Comparison of ENCODE assay signal across 18 mouse cellular contexts in the genomic region with DNA sequence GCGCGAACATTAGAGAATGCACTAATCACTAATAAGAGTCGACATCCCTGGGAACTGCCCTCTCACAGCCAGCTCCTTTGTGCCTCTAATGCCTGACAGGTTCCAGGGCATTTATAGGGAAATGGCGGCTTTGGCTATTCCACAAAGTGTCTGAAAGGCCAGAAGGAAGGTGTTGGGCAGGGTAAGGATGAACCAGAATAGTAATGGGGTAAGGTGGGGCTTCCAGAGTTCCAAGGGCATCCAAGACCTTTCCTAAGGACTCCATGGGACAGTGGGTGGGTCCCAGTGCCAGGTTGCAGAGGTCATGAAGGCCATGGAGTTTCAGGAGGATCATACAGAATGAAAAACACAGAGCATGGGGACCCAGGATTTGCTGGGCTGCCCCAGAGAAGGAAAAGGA. TPM values are rescaled to one million over a fixed set of nuclear protein-coding genes. Genes with fewer than 3 reads are reported as not detected.
A peak's percentile ranks its signal among the peaks of the same experiment; 100 is the strongest.
DNase-seq lines count a peak whose midpoint lies in the region; ATAC-seq and TF ChIP-seq lines count a peak whose summit lies in the region.
"Had no signal": no experiment of that assay in that cellular context is flagged by ENCODE, and none has a peak within 500 bp of the region (broad histone marks: within the 10 kb centered on the region; RNA-seq: fewer than 3 reads in every experiment).

No protein-coding gene starts in this region.

- no peak for DNase-seq in heart, postnatal 14 days
- DNase-seq in neural tube, embryonic 10.5 days (ENCODE audit: extremely low spot score, low spot score) = no peak
- DNase-seq in embryonic facial prominence, embryonic 14.5 days (ENCODE audit: low spot score) = no peak
- no peak for DNase-seq in limb, embryonic 14.5 days (ENCODE audit: low spot score)
- DNase-seq in cerebellum, adult 9-11 months = no peak
- no peak for DNase-seq in cerebellum, adult 8-10 months
- DNase-seq: adrenal gland, postnatal 25 days; kidney, postnatal 4 days; layer of hippocampus, postnatal 36 days; liver, embryonic 13.5 days; lung, postnatal 4 days had no signal

- H3K36me3 ChIP-seq in heart, embryonic 12.5 days = peaks cover 3% of the 10 kb centered on the region
- peaks cover 3% of the 10 kb centered on the region; the same call in 1 of the 2 replicates for H3K36me3 ChIP-seq in neural tube, embryonic 15.5 days
- H3K36me3 ChIP-seq in embryonic facial prominence, embryonic 14.5 days (ENCODE audit: control insufficient read depth, insufficient read depth, low read length) = no peaks in the 10 kb centered on the region
- no peaks in the 10 kb centered on the region for H3K36me3 ChIP-seq in limb, embryonic 14.5 days (ENCODE audit: control insufficient read depth, insufficient read depth, low read length)
- H3K36me3 ChIP-seq: heart, embryonic 15.5 days; liver, embryonic 13.5 days; stomach, embryonic 15.5 days had no signal

- no peak overlapping the region for H3K4me3 ChIP-seq in heart, embryonic 12.5 days
- peak overlapping the region; percentile 28; the same call in 1 of the 2 replicates for H3K4me3 ChIP-seq in neural tube, embryonic 15.5 days (replicated peaks)
- H3K4me3 ChIP-seq in embryonic facial prominence, embryonic 14.5 days (ENCODE audit: low read depth, low read length) = no peak overlapping the region
- peak overlapping the region; percentile 18 for H3K4me3 ChIP-seq in limb, embryonic 14.5 days (replicated peaks; ENCODE audit: low read length)
- H3K4me3 ChIP-seq: erythroblast, embryonic 14.5 days; stomach, embryonic 15.5 days had no signal

- peak overlapping the region; percentile 56 for H3K4me2 ChIP-seq in heart, embryonic 12.5 days
- peak overlapping the region; percentile 53; the same call in 1 of the 2 replicates for H3K4me2 ChIP-seq in neural tube, embryonic 15.5 days
- H3K4me2 ChIP-seq in embryonic facial prominence, embryonic 14.5 days (ENCODE audit: low read depth, low read length) = peak overlapping the region; percentile 45; the same call in 1 of the 2 replicates
- peak overlapping the region; percentile 31; the same call in 1 of the 2 replicates for H3K4me2 ChIP-seq in limb, embryonic 14.5 days (replicated peaks; ENCODE audit: low read depth, low read length, severe bottlenecking)

- H3K27ac ChIP-seq in heart, embryonic 12.5 days (ENCODE audit: poor library complexity, severe bottlenecking) = no peak overlapping the region
- H3K27ac ChIP-seq in neural tube, embryonic 15.5 days (replicated peaks) = no peak overlapping the region
- no peak overlapping the region for H3K27ac ChIP-seq in embryonic facial prominence, embryonic 14.5 days (replicated peaks; ENCODE audit: low read depth, low read length)
- no peak overlapping the region for H3K27ac ChIP-seq in limb, embryonic 14.5 days (replicated peaks; ENCODE audit: low read depth, low read length)
- H3K27ac ChIP-seq: heart, embryonic 15.5 days; liver, embryonic 13.5 days; stomach, embryonic 15.5 days had no signal

- intact Hi-C loops in heart, postnatal 14 days (cut with DNase I) = loop anchor here (5.0 kb wide), 2 partner anchors 72 to 78 kb away; a partner anchor contains a TSS

- ATAC-seq in heart, embryonic 12.5 days (ENCODE audit: insufficient number of reproducible peaks, low FRiP score) = no peak
- ATAC-seq in neural tube, embryonic 15.5 days (ENCODE audit: low FRiP score) = no peak
- ATAC-seq in embryonic facial prominence, embryonic 14.5 days (ENCODE audit: low read depth) = no peak
- no peak for ATAC-seq in limb, embryonic 14.5 days (ENCODE audit: low FRiP score, low read depth)
- ATAC-seq: intestine, embryonic 16.5 days had no signal

- H3K27me3 ChIP-seq in heart, embryonic 12.5 days (replicated peaks) = peaks cover 28% of the 10 kb centered on the region
- H3K27me3 ChIP-seq in neural tube, embryonic 15.5 days (replicated peaks) = peaks cover 24% of the 10 kb centered on the region
- peaks cover 23% of the 10 kb centered on the region for H3K27me3 ChIP-seq in embryonic facial prominence, embryonic 14.5 days (replicated peaks; ENCODE audit: control insufficient read depth, insufficient read depth, low read length)
- peaks cover 24% of the 10 kb centered on the region for H3K27me3 ChIP-seq in limb, embryonic 14.5 days (ENCODE audit: control insufficient read depth, insufficient read depth, low read length)

- no peaks in the 10 kb centered on the region for H3K9me3 ChIP-seq in heart, embryonic 12.5 days (replicated peaks)
- H3K9me3 ChIP-seq in neural tube, embryonic 15.5 days (replicated peaks) = no peaks in the 10 kb centered on the region
- no peaks in the 10 kb centered on the region for H3K9me3 ChIP-seq in embryonic facial prominence, embryonic 14.5 days (ENCODE audit: control insufficient read depth, low read length)
- no peaks in the 10 kb centered on the region for H3K9me3 ChIP-seq in limb, embryonic 14.5 days (ENCODE audit: control insufficient read depth, low read length)
- H3K9me3 ChIP-seq: heart, embryonic 15.5 days; liver, embryonic 13.5 days; stomach, embryonic 15.5 days had no signal

- 73% methylated on average over 4 of the region's 4 CpGs for WGBS in heart, embryonic 12.5 days
- 53% methylated on average over 4 of the region's 4 CpGs for WGBS in neural tube, embryonic 15.5 days
- WGBS in embryonic facial prominence, embryonic 14.5 days = 74% methylated on average over 4 of the region's 4 CpGs
- 67% methylated on average over 4 of the region's 4 CpGs for WGBS in limb, embryonic 14.5 days

- TF ChIP-seq POLR2A in limb, embryonic 14.5 days (IDR thresholded peaks at IDR 0.05; ENCODE audit: borderline replicate concordance, extremely low read depth, insufficient read depth, insufficient read length) = no peak

- no peak overlapping the region for H3K9ac ChIP-seq in heart, embryonic 12.5 days
- H3K9ac ChIP-seq in neural tube, embryonic 15.5 days (replicated peaks) = no peak overlapping the region
- H3K9ac ChIP-seq in embryonic facial prominence, embryonic 14.5 days (ENCODE audit: low read depth, low read length) = no peak overlapping the region
- H3K9ac ChIP-seq in limb, embryonic 14.5 days (ENCODE audit: low read depth, low read length, severe bottlenecking) = no peak overlapping the region
- H3K9ac ChIP-seq: liver, embryonic 13.5 days; stomach, embryonic 15.5 days had no signal

- peaks cover 35% of the 10 kb centered on the region for H3K4me1 ChIP-seq in heart, embryonic 12.5 days (replicated peaks)
- peaks cover 45% of the 10 kb centered on the region for H3K4me1 ChIP-seq in neural tube, embryonic 15.5 days
- peaks cover 17% of the 10 kb centered on the region for H3K4me1 ChIP-seq in embryonic facial prominence, embryonic 14.5 days (ENCODE audit: control insufficient read depth, insufficient read depth, low read length)
- peaks cover 18% of the 10 kb centered on the region for H3K4me1 ChIP-seq in limb, embryonic 14.5 days (ENCODE audit: control insufficient read depth, insufficient read depth, low read length)

RNA-seq across cellular contexts. Expression of a gene that starts 8.3 kb away (rescaled TPM):
- polyA plus RNA-seq in heart, embryonic 12.5 days (2016; fragmentation: Nextera tagmentation; extraction: Ambion mirVana) = 1.9 and 2.1 TPM in 2 replicates
- total RNA-seq in heart, postnatal 14 days (2021) = under 1 TPM in 1 of 2 experiments, not detected in 1; 0.56 TPM
- polyA plus RNA-seq in neural tube, embryonic 15.5 days (2015; fragmentation: Nextera tagmentation; extraction: Ambion mirVana) = 1.8 and 3.3 TPM in 2 replicates
- polyA plus RNA-seq in embryonic facial prominence, embryonic 14.5 days (2014; fragmentation: Nextera tagmentation; extraction: Ambion mirVana) = 2.7 and 3.1 TPM in 2 replicates
- 1.9 TPM in 2 replicates for polyA plus RNA-seq in limb, embryonic 14.5 days (2012; rRNA removed)
- polyA plus RNA-seq in limb, embryonic 14.5 days (2014; fragmentation: Nextera tagmentation; extraction: Ambion mirVana) = 3.7 and 4.7 TPM in 2 replicates
- total RNA-seq: adrenal gland, postnatal 25 days; gastrocnemius, adult 18-20 months; layer of hippocampus, postnatal 36 days had no signal
- polyA plus RNA-seq: erythroblast, embryonic 14.5 days had no signal

RNA-seq across cellular contexts. Expression of a gene that starts 20.7 kb away (rescaled TPM):
- 0.37 TPM in 1 of 2 replicates, not detected in the other for polyA plus RNA-seq in heart, embryonic 12.5 days (2016; fragmentation: Nextera tagmentation; extraction: Ambion mirVana)
- total RNA-seq in heart, postnatal 14 days (2021) = under 1 TPM; 0.50 to 0.80 TPM
- 0.19 and 0.89 TPM in 2 replicates for polyA plus RNA-seq in neural tube, embryonic 15.5 days (2015; fragmentation: Nextera tagmentation; extraction: Ambion mirVana)
- 0.25 and 0.42 TPM in 2 replicates for polyA plus RNA-seq in embryonic facial prominence, embryonic 14.5 days (2014; fragmentation: Nextera tagmentation; extraction: Ambion mirVana)
- 4.8 and 5.8 TPM in 2 replicates for polyA plus RNA-seq in limb, embryonic 14.5 days (2012; rRNA removed)
- polyA plus RNA-seq in limb, embryonic 14.5 days (2014; fragmentation: Nextera tagmentation; extraction: Ambion mirVana) = 0.58 and 0.65 TPM in 2 replicates

RNA-seq across cellular contexts. Expression of a gene that starts 24.9 kb away (rescaled TPM):
- 0.14 and 0.24 TPM in 2 replicates for polyA plus RNA-seq in heart, embryonic 12.5 days (2016; fragmentation: Nextera tagmentation; extraction: Ambion mirVana)
- not detected for total RNA-seq in heart, postnatal 14 days (2021)
- 0.64 TPM in 1 of 2 replicates, not detected in the other for polyA plus RNA-seq in neural tube, embryonic 15.5 days (2015; fragmentation: Nextera tagmentation; extraction: Ambion mirVana)
- 1.2 and 2.8 TPM in 2 replicates for polyA plus RNA-seq in embryonic facial prominence, embryonic 14.5 days (2014; fragmentation: Nextera tagmentation; extraction: Ambion mirVana)
- 4.0 and 4.2 TPM in 2 replicates for polyA plus RNA-seq in limb, embryonic 14.5 days (2012; rRNA removed)
- 2.4 and 2.6 TPM in 2 replicates for polyA plus RNA-seq in limb, embryonic 14.5 days (2014; fragmentation: Nextera tagmentation; extraction: Ambion mirVana)
- total RNA-seq: gastrocnemius, adult 18-20 months had no signal
- polyA plus RNA-seq: erythroblast, embryonic 14.5 days had no signal

RNA-seq across cellular contexts. Expression of a gene that starts 41.6 kb away (rescaled TPM):
- 138 and 140 TPM in 2 replicates for polyA plus RNA-seq in heart, embryonic 12.5 days (2016; fragmentation: Nextera tagmentation; extraction: Ambion mirVana)
- total RNA-seq in heart, postnatal 14 days (2021) = 10 to 100 TPM; 83.2 to 84.6 TPM
- polyA plus RNA-seq in neural tube, embryonic 15.5 days (2015; fragmentation: Nextera tagmentation; extraction: Ambion mirVana) = 118 and 137 TPM in 2 replicates
- polyA plus RNA-seq in embryonic facial prominence, embryonic 14.5 days (2014; fragmentation: Nextera tagmentation; extraction: Ambion mirVana) = 164 and 181 TPM in 2 replicates
- polyA plus RNA-seq in limb, embryonic 14.5 days (2012; rRNA removed) = 52.4 and 74.5 TPM in 2 replicates
- 171 TPM in 2 replicates for polyA plus RNA-seq in limb, embryonic 14.5 days (2014; fragmentation: Nextera tagmentation; extraction: Ambion mirVana)

RNA-seq across cellular contexts. Expression of a gene that starts 41.9 kb away (rescaled TPM):
- polyA plus RNA-seq in heart, embryonic 12.5 days (2016; fragmentation: Nextera tagmentation; extraction: Ambion mirVana) = 10.3 and 11.0 TPM in 2 replicates
- total RNA-seq in heart, postnatal 14 days (2021) = 1 to 10 TPM; 2.0 to 2.7 TPM
- polyA plus RNA-seq in neural tube, embryonic 15.5 days (2015; fragmentation: Nextera tagmentation; extraction: Ambion mirVana) = 31.9 and 35.6 TPM in 2 replicates
- 14.7 and 17.5 TPM in 2 replicates for polyA plus RNA-seq in embryonic facial prominence, embryonic 14.5 days (2014; fragmentation: Nextera tagmentation; extraction: Ambion mirVana)
- 11.3 and 15.2 TPM in 2 replicates for polyA plus RNA-seq in limb, embryonic 14.5 days (2012; rRNA removed)
- polyA plus RNA-seq in limb, embryonic 14.5 days (2014; fragmentation: Nextera tagmentation; extraction: Ambion mirVana) = 17.0 and 18.8 TPM in 2 replicates

Comparison
In these comparisons a context has a peak if more than half of its experiments do, and no peak if none do; other contexts are left out.
1. H3K4me3 ChIP-seq: peak in neural tube, embryonic 15.5 days (single experiment) and limb, embryonic 14.5 days (single experiment); none in heart, embryonic 12.5 days (single experiment) and embryonic facial prominence, embryonic 14.5 days (single experiment).
2. Peak in every context shown above with its lines, with median percentiles within 50 percentile points of each other: H3K4me2 ChIP-seq.